Mouse (Mus musculus): Measurements from ENCODE around the gene Wdr11. TPM values are rescaled to one million over a fixed set of nuclear protein-coding genes. Genes with fewer than 3 reads are reported as not detected.

Gene Wdr11
- polyA plus RNA-seq (2015; fragmentation: Nextera tagmentation; extraction: Ambion mirVana), result 8.1 and 9.2 TPM in 2 replicates

GRCm38 (mm10) chr7:129591371-129592131 is at the start of gene Wdr11:
Gene Wdr11, plus strand, starts transcription at chr7:129591863.
- H3K4me1 ChIP-seq (ENCODE audit: insufficient read depth), result peaks cover 3% of the 10 kb centered on the region; the same call in 1 of the 2 replicates
- ATAC-seq (peak; percentile 93), DNase-seq (peak; percentile 80)
- H3K9me3 ChIP-seq (ENCODE audit: low read length), result no peaks in the 10 kb centered on the region
- 3% methylated on average over 37 of the region's 37 CpGs for WGBS (ENCODE audit: insufficient replicate concordance)
- peak within 1 kb of the TSS; percentile 71 for H3K4me2 ChIP-seq (ENCODE audit: low read depth, low read length)
- TF ChIP-seq CTCF (IDR thresholded peaks at IDR 0.05; ENCODE audit: low read depth) (no peak), EP300 (IDR thresholded peaks at IDR 0.05; ENCODE audit: low read depth) (0 out of 2 replicates have a peak, but pooled peaks have one; percentile 20)
- 0 out of 2 replicates have a peak, but pooled peaks cover 3% of the 10 kb centered on the region for H3K36me3 ChIP-seq (replicated peaks; ENCODE audit: insufficient read depth, low read length)
- H3K9ac ChIP-seq (replicated peaks), result peak within 1 kb of the TSS; percentile 83
- no peaks in the 10 kb centered on the region for H3K27me3 ChIP-seq (ENCODE audit: insufficient read depth, low read length)
- H3K4me3 ChIP-seq (ENCODE audit: low read depth, low read length), result peak within 1 kb of the TSS; percentile 73
- H3K27ac ChIP-seq (ENCODE audit: low read depth), result peak within 1 kb of the TSS; percentile 92

- Histone ChIP-seq H3K4me1 (ENCODE audit: insufficient read depth) (no peaks in the 10 kb centered on the region), H3K4me3 (ENCODE audit: low read depth, low read length) (no peak overlapping the region), H3K27me3 (ENCODE audit: insufficient read depth, low read length) (no peaks in the 10 kb centered on the region), H3K9me3 (ENCODE audit: low read length) (no peaks in the 10 kb centered on the region), H3K9ac (replicated peaks) (no peak overlapping the region), H3K36me3 (replicated peaks; ENCODE audit: insufficient read depth, low read length) (no peaks in the 10 kb centered on the region), H3K27ac (ENCODE audit: low read depth) (no peak overlapping the region), H3K4me2 (ENCODE audit: low read depth, low read length) (no peak overlapping the region)
- no peak for TF ChIP-seq EP300 (IDR thresholded peaks at IDR 0.05; ENCODE audit: low read depth)
- no peak for TF ChIP-seq CTCF (IDR thresholded peaks at IDR 0.05; ENCODE audit: low read depth)
- ATAC-seq (no peak), DNase-seq (no peak)
- 77% methylated on average over 1 of the region's 1 CpGs for WGBS (ENCODE audit: insufficient replicate concordance)
Observed at GRCm38 (mm10) chr7:129567541-129567940, 24.1 kb upstream of the Wdr11 start.

GRCm38 (mm10) chr7:129568338-129568737 is 23.3 kb upstream of the Wdr11 start:
- Histone ChIP-seq H3K4me2 (ENCODE audit: low read depth, low read length) (no peak overlapping the region), H3K36me3 (replicated peaks; ENCODE audit: insufficient read depth, low read length) (no peaks in the 10 kb centered on the region), H3K4me3 (ENCODE audit: low read depth, low read length) (no peak overlapping the region), H3K27me3 (ENCODE audit: insufficient read depth, low read length) (0 out of 2 replicates have a peak, but pooled peaks cover 2% of the 10 kb centered on the region), H3K9me3 (ENCODE audit: low read length) (no peaks in the 10 kb centered on the region), H3K27ac (ENCODE audit: low read depth) (no peak overlapping the region), H3K4me1 (ENCODE audit: insufficient read depth) (no peaks in the 10 kb centered on the region), H3K9ac (replicated peaks) (no peak overlapping the region)
- DNase-seq, result no peak
- TF ChIP-seq EP300 (IDR thresholded peaks at IDR 0.05; ENCODE audit: low read depth), result no peak
- no peak for TF ChIP-seq CTCF (IDR thresholded peaks at IDR 0.05; ENCODE audit: low read depth)
- 52% methylated on average over 2 of the region's 2 CpGs for WGBS (ENCODE audit: insufficient replicate concordance)
- ATAC-seq, result no peak

GRCm38 (mm10) chr7:129574471-129574870 is 17.2 kb upstream of the Wdr11 start:
- no peak overlapping the region for H3K4me2 ChIP-seq (ENCODE audit: low read depth, low read length)
- 38% methylated on average over 4 of the region's 4 CpGs for WGBS (ENCODE audit: insufficient replicate concordance)
- 0 out of 2 replicates have a peak, but pooled peaks cover 3% of the 10 kb centered on the region for H3K27me3 ChIP-seq (ENCODE audit: insufficient read depth, low read length)
- no peaks in the 10 kb centered on the region for H3K36me3 ChIP-seq (replicated peaks; ENCODE audit: insufficient read depth, low read length)
- no peak overlapping the region for H3K27ac ChIP-seq (ENCODE audit: low read depth)
- H3K9me3 ChIP-seq (ENCODE audit: low read length), result no peaks in the 10 kb centered on the region
- no peak for ATAC-seq
- H3K4me3 ChIP-seq (ENCODE audit: low read depth, low read length), result no peak overlapping the region
- DNase-seq, result no peak
- H3K9ac ChIP-seq (replicated peaks), result no peak overlapping the region
- no peaks in the 10 kb centered on the region for H3K4me1 ChIP-seq (ENCODE audit: insufficient read depth)
- TF ChIP-seq CTCF (IDR thresholded peaks at IDR 0.05; ENCODE audit: low read depth) (no peak), EP300 (IDR thresholded peaks at IDR 0.05; ENCODE audit: low read depth) (no peak)

GRCm38 (mm10) chr7:129575110-129575784 is 16.4 kb upstream of the Wdr11 start:
- H3K27ac ChIP-seq (ENCODE audit: low read depth), result no peak overlapping the region
- 34% methylated on average over 7 of the region's 7 CpGs for WGBS (ENCODE audit: insufficient replicate concordance)
- 0 out of 2 replicates have a peak, but pooled peaks cover 3% of the 10 kb centered on the region for H3K27me3 ChIP-seq (ENCODE audit: insufficient read depth, low read length)
- no peak overlapping the region for H3K9ac ChIP-seq (replicated peaks)
- no peaks in the 10 kb centered on the region for H3K9me3 ChIP-seq (ENCODE audit: low read length)
- H3K36me3 ChIP-seq (replicated peaks; ENCODE audit: insufficient read depth, low read length), result no peaks in the 10 kb centered on the region
- H3K4me3 ChIP-seq (ENCODE audit: low read depth, low read length), result no peak overlapping the region
- ATAC-seq (no peak), DNase-seq (no peak)
- TF ChIP-seq CTCF (IDR thresholded peaks at IDR 0.05; ENCODE audit: low read depth) (no peak), EP300 (IDR thresholded peaks at IDR 0.05; ENCODE audit: low read depth) (no peak)
- H3K4me1 ChIP-seq (ENCODE audit: insufficient read depth), result no peaks in the 10 kb centered on the region
- no peak overlapping the region for H3K4me2 ChIP-seq (ENCODE audit: low read depth, low read length)

- Histone ChIP-seq H3K4me3 (ENCODE audit: low read depth, low read length) (peak overlapping the region; percentile 73), H3K4me2 (ENCODE audit: low read depth, low read length) (peak overlapping the region; percentile 71), H3K27me3 (ENCODE audit: insufficient read depth, low read length) (no peaks in the 10 kb centered on the region), H3K9me3 (ENCODE audit: low read length) (no peaks in the 10 kb centered on the region), H3K4me1 (ENCODE audit: insufficient read depth) (peaks cover 3% of the 10 kb centered on the region; the same call in 1 of the 2 replicates), H3K27ac (ENCODE audit: low read depth) (peak overlapping the region; percentile 92), H3K36me3 (replicated peaks; ENCODE audit: insufficient read depth, low read length) (peaks cover 8% of the 10 kb centered on the region), H3K9ac (replicated peaks) (peak overlapping the region; percentile 83)
- TF ChIP-seq EP300 (IDR thresholded peaks at IDR 0.05; ENCODE audit: low read depth), result no peak
- TF ChIP-seq CTCF (IDR thresholded peaks at IDR 0.05; ENCODE audit: low read depth), result no peak
- DNase-seq (no peak), ATAC-seq (peak; percentile 40)
- 1% methylated on average over 13 of the region's 13 CpGs for WGBS (ENCODE audit: insufficient replicate concordance)
Observed at GRCm38 (mm10) chr7:129592132-129592745, 576 bp downstream of the Wdr11 start.
